Mouse (Mus musculus): ENCODE measurements around the gene Gad2. TPM values are rescaled to one million over a fixed set of nuclear protein-coding genes. Genes with fewer than 3 reads are reported as not detected.
"Not testable (repeated sequence)": the region's sequence is repeated elsewhere in the genome, so short reads cannot be mapped to it uniquely, and the experiment has no call there.

The Gad2 gene
- 0.12 and 0.28 TPM in 2 replicates for polyA plus RNA-seq (2016; fragmentation: Nextera tagmentation; extraction: Ambion mirVana)

DNA sequence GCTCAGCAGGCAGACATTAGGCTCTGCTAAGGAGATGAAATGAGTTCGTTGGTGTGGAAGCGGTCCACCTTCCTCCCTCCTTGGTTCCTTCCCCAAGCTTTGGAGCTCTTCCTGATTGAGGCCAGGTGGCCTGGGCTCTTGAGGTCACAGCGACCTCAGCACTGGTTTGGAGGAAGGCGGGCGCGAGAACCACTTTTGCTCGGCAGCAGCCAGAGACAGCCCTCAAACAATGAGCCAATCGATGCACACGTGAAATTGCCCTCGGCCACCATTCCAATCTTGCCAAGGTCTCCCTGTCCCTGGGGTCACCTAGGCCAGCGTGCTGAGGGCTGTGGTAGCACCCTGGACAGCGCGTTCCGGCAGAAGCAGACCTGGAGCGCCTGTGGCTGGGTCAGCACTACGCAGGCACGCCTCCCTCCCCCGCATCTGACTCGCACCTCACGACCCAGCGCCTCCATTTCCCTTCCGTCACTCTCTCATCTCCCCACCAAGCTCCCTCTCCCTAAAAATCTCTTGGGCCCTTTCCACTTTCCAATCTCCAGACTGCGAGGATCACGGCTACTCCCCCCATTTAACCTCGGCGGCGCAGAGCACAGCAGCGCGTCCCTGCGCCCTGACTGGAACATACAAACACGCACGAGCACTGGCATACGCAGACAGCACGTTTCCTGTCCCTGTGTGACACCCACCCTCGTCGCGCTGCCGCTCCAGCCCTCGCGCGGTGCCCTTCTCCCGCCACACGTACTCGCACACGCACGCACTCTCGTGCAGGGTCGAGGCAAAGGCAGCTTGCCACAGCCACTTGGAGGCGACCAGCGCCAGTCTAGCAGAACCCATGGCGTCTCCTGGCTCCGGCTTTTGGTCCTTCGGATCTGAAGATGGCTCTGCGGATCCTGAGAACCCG is at the start of gene Gad2:
Gene Gad2, plus strand, starts transcription at position 378 of the 904 bp plus-strand sequence.
- Histone ChIP-seq H3K9me3 (no peaks in the 10 kb centered on the region), H3K27ac (no peak within 1 kb of the TSS), H3K36me3 (no peaks in the 10 kb centered on the region), H3K4me3 (peak within 1 kb of the TSS; percentile 64), H3K27me3 (ENCODE audit: insufficient read depth, poor library complexity, severe bottlenecking) (peaks cover 99% of the 10 kb centered on the region), H3K4me1 (peaks cover 24% of the 10 kb centered on the region)
- DNase-seq (ENCODE audit: low spot score): peak; percentile 88
- under 1% methylated on average over 54 of the region's 55 CpGs for WGBS

DNA sequence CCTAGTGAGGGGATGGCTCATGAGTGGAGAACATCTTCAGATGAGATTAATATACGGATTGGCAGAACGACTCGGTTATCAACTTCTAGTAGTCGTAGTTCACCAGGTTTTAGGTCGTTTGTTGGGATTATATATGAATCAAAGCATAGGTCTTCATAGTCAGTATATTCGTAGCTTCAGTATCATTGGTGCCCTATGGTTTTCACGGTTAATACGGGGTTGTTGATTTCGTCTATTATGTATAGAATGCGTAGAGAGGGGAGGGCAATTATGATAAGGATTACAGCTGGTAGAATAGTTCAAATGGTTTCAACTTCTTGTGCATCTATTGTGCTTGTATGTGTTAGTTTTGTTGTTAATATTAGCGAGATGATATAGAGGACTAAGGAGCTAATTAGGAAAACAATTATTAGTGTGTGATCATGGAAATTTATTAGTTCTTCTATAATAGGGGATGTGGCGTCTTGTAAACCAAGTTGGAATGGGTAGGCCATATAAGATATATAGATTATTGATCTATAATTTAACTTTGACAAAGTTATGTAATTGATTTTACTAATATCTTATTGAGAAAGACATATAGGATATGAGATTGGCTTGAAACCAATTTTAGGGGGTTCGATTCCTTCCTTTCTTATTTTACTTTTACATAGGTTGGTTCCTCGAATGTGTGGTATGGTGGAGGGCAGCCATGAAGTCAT is 34.4 kb upstream of the Gad2 start:
- not testable (repeated sequence) for DNase-seq (ENCODE audit: low spot score); H3K36me3 ChIP-seq; H3K4me3 ChIP-seq; H3K9me3 ChIP-seq; H3K27ac ChIP-seq; H3K27me3 ChIP-seq (ENCODE audit: insufficient read depth, poor library complexity, severe bottlenecking); H3K4me1 ChIP-seq
- WGBS: 79% methylated on average over 14 of the region's 14 CpGs

- not testable (repeated sequence) for H3K27ac ChIP-seq; H3K36me3 ChIP-seq; H3K27me3 ChIP-seq (ENCODE audit: insufficient read depth, poor library complexity, severe bottlenecking); DNase-seq (ENCODE audit: low spot score); H3K4me1 ChIP-seq; H3K9me3 ChIP-seq; H3K4me3 ChIP-seq
- WGBS: 81% methylated on average over 5 of the region's 5 CpGs
Measured at GRCm38 (mm10) chr2:22588170-22588541, 33.8 kb upstream of the Gad2 start.

- not testable (repeated sequence) for H3K27ac ChIP-seq; H3K9me3 ChIP-seq; DNase-seq (ENCODE audit: low spot score); H3K4me3 ChIP-seq; H3K4me1 ChIP-seq; H3K36me3 ChIP-seq; H3K27me3 ChIP-seq (ENCODE audit: insufficient read depth, poor library complexity, severe bottlenecking)
- WGBS: 64% methylated on average over 12 of the region's 12 CpGs
Measured at GRCm38 (mm10) chr2:22588673-22589381, 33.2 kb upstream of the Gad2 start.

- not testable (repeated sequence) for H3K27ac ChIP-seq; H3K27me3 ChIP-seq (ENCODE audit: insufficient read depth, poor library complexity, severe bottlenecking); H3K4me3 ChIP-seq; DNase-seq (ENCODE audit: low spot score); H3K9me3 ChIP-seq; H3K4me1 ChIP-seq; H3K36me3 ChIP-seq
- 81% methylated on average over 17 of the region's 17 CpGs for WGBS
Measured at GRCm38 (mm10) chr2:22589382-22590205, 32.4 kb upstream of the Gad2 start.

DNA sequence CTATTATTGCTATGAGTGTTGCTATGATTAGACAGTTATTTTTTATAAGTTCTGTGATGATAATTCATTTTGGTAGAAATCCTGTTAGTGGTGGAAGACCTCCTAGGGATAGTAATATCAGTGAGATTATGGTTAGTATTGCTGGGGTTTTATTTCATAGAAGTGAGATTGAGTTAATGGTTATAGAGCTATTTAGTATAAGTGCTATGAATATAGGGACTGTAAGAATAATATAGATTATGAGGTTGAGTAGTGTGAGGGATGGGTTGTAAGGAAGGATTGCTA is 31.9 kb upstream of the Gad2 start:
- no peaks in the 10 kb centered on the region for H3K27me3 ChIP-seq (ENCODE audit: insufficient read depth, poor library complexity, severe bottlenecking)
- no peaks in the 10 kb centered on the region for H3K4me1 ChIP-seq
- no peak for DNase-seq (ENCODE audit: low spot score)
- H3K9me3 ChIP-seq: no peaks in the 10 kb centered on the region
- no peaks in the 10 kb centered on the region for H3K36me3 ChIP-seq
- no peak overlapping the region for H3K27ac ChIP-seq
- H3K4me3 ChIP-seq: no peak overlapping the region

- no peak for DNase-seq (ENCODE audit: low spot score)
- Histone ChIP-seq H3K36me3 (no peaks in the 10 kb centered on the region), H3K27me3 (ENCODE audit: insufficient read depth, poor library complexity, severe bottlenecking) (peaks cover 66% of the 10 kb centered on the region), H3K4me1 (peaks cover 15% of the 10 kb centered on the region), H3K4me3 (no peak overlapping the region), H3K9me3 (no peaks in the 10 kb centered on the region), H3K27ac (no peak overlapping the region)
- WGBS: 2% methylated on average over 9 of the region's 9 CpGs
Measured at GRCm38 (mm10) chr2:22617951-22618350, 4.1 kb upstream of the Gad2 start.

- DNase-seq (ENCODE audit: low spot score): no peak
- peaks cover 81% of the 10 kb centered on the region for H3K27me3 ChIP-seq (ENCODE audit: insufficient read depth, poor library complexity, severe bottlenecking)
- 2% methylated on average over 12 of the region's 12 CpGs for whole genome bisulfite sequencing
- H3K4me3 ChIP-seq: no peak overlapping the region
- no peaks in the 10 kb centered on the region for H3K36me3 ChIP-seq
- H3K27ac ChIP-seq: no peak overlapping the region
- peaks cover 24% of the 10 kb centered on the region for H3K4me1 ChIP-seq
- H3K9me3 ChIP-seq: no peaks in the 10 kb centered on the region
Measured at GRCm38 (mm10) chr2:22619416-22619815, 2.6 kb upstream of the Gad2 start.

DNA sequence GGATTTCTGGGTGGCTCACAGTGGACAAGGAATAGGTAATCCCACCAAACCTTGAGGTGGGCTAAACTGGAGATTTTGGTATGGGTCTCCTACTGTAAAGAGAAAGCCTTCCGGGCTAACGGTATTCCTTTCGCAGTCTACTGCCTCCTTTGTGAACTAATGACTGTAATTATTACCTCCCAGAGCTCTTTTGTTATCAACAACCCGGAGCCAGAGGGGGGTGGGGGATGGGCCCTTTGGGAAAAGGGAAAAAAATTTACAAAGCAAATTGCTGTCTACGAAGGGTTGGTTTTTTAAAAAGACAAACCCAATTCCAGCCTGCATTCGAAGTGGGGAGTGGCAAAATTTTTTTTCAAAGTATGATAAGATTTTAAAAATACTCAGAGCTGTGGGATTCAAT is 2.0 kb upstream of the Gad2 start:
- no peak overlapping the region for H3K4me3 ChIP-seq
- no peak overlapping the region for H3K27ac ChIP-seq
- DNase-seq (ENCODE audit: low spot score): no peak
- H3K36me3 ChIP-seq: no peaks in the 10 kb centered on the region
- WGBS: 1% methylated on average over 6 of the region's 6 CpGs
- no peaks in the 10 kb centered on the region for H3K9me3 ChIP-seq
- peaks cover 87% of the 10 kb centered on the region for H3K27me3 ChIP-seq (ENCODE audit: insufficient read depth, poor library complexity, severe bottlenecking)
- peaks cover 24% of the 10 kb centered on the region for H3K4me1 ChIP-seq

DNA sequence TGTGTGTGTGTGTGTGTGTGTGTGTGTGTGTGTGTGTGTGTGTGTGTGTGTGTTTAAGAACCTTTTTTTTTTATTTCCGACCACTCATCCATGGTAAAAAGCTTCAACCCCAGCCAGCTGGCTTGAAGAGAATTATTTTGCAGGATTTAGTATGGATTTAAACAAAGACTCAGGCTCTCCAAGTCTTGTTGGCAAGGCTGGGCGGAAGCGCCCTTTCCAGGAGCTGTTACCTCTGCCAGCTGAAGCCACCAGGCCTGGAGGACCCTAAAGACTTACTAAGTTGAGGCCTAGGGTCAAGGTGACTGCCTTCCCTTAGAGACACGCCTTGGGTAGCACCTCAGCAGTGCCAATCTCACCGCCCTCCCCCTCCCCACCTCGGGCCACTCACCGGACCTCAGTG is 1.5 kb upstream of the Gad2 start:
- H3K4me3 ChIP-seq: no peak overlapping the region
- 3% methylated on average over 7 of the region's 7 CpGs for WGBS
- H3K9me3 ChIP-seq: no peaks in the 10 kb centered on the region
- no peak overlapping the region for H3K27ac ChIP-seq
- H3K36me3 ChIP-seq: no peaks in the 10 kb centered on the region
- H3K27me3 ChIP-seq (ENCODE audit: insufficient read depth, poor library complexity, severe bottlenecking): peaks cover 92% of the 10 kb centered on the region
- DNase-seq (ENCODE audit: low spot score): no peak
- peaks cover 24% of the 10 kb centered on the region for H3K4me1 ChIP-seq

GRCm38 (mm10) chr2:22620978-22621827 is 802 bp upstream of the Gad2 start:
- no peak overlapping the region for H3K27ac ChIP-seq
- peaks cover 24% of the 10 kb centered on the region for H3K4me1 ChIP-seq
- no peak for DNase-seq (ENCODE audit: low spot score)
- WGBS: 3% methylated on average over 20 of the region's 20 CpGs
- H3K27me3 ChIP-seq (ENCODE audit: insufficient read depth, poor library complexity, severe bottlenecking): peaks cover 99% of the 10 kb centered on the region
- H3K9me3 ChIP-seq: no peaks in the 10 kb centered on the region
- H3K4me3 ChIP-seq: peak overlapping the region; percentile 64; the same call in 1 of the 2 replicates
- no peaks in the 10 kb centered on the region for H3K36me3 ChIP-seq
